8 mouse cellular contexts compared by ENCODE assay signal in the genomic region with DNA sequence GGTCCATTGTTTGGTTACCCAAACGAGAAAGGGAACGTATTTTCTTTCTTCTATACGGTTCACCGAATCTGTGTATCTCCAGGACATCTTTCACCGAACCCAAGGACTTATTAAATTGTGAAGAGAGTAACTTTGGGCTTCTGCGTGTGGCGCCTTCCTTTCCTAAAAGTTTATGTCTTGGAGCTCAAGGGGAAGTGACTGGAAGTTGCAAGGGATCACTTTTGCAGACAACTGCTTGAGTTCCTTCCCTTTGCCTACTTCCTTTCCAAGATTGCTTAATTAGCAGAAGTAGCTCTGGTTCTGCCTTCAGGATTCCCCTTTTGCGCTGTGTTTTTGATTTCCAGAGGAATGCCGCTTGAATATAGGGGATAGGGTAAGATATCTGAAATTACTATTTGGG. TPM values are rescaled to one million over a fixed set of nuclear protein-coding genes. Genes with fewer than 3 reads are reported as not detected.
DNase-seq lines count a peak whose midpoint lies in the region; ATAC-seq and TF ChIP-seq lines count a peak whose summit lies in the region.

No protein-coding gene starts in this region.

- peak overlapping the region; percentile 96 for H3K27ac ChIP-seq in gastrocnemius, adult 2 months
- H3K27ac ChIP-seq in forebrain, embryonic 11.5 days (ENCODE audit: low read depth, low read length): no peak overlapping the region
- H3K27ac ChIP-seq in intestine, postnatal 0 days (ENCODE audit: low read depth, low read length): peak overlapping the region; percentile 57; the same call in 1 of the 2 replicates

- intact Hi-C loops in gastrocnemius, adult 2 months (cut with DNase I): loop anchor here (2.0 to 10.0 kb wide), 3 partner anchors 40 to 284 kb away; a partner anchor contains a TSS

- H3K4me1 ChIP-seq in forebrain, embryonic 11.5 days (replicated peaks; ENCODE audit: control insufficient read depth, insufficient read depth, low read length): no peaks in the 10 kb centered on the region
- H3K4me1 ChIP-seq in intestine, postnatal 0 days (replicated peaks; ENCODE audit: control insufficient read depth, insufficient read depth, low read length): no peaks in the 10 kb centered on the region

- no peaks in the 10 kb centered on the region for H3K36me3 ChIP-seq in forebrain, embryonic 11.5 days (ENCODE audit: control insufficient read depth, insufficient read depth, low read length)
- no peaks in the 10 kb centered on the region for H3K36me3 ChIP-seq in intestine, postnatal 0 days (ENCODE audit: control insufficient read depth, insufficient read depth)

- ATAC-seq in forebrain, embryonic 11.5 days (replicated peaks; ENCODE audit: low FRiP score): no peak
- no peak for ATAC-seq in intestine, postnatal 0 days
- ATAC-seq in megakaryocyte progenitor cell, adult 5-6 weeks (replicated peaks; ENCODE audit: poor library complexity): 0 out of 2 replicates have a peak, but pooled peaks have one; percentile 8

- peak overlapping the region; percentile 100 for H3K4me3 ChIP-seq in gastrocnemius, adult 2 months
- H3K4me3 ChIP-seq in forebrain, embryonic 11.5 days (ENCODE audit: low read depth, low read length): peak overlapping the region; percentile 88
- peak overlapping the region; percentile 100 for H3K4me3 ChIP-seq in intestine, postnatal 0 days (ENCODE audit: low read depth, low read length)

- no peaks in the 10 kb centered on the region for H3K27me3 ChIP-seq in forebrain, embryonic 11.5 days (ENCODE audit: control insufficient read depth, insufficient read depth, low read length)
- no peaks in the 10 kb centered on the region for H3K27me3 ChIP-seq in intestine, postnatal 0 days (replicated peaks; ENCODE audit: control insufficient read depth, insufficient read depth, low read length)

- no peaks in the 10 kb centered on the region for H3K9me3 ChIP-seq in forebrain, embryonic 11.5 days (ENCODE audit: control insufficient read depth, low read length)
- H3K9me3 ChIP-seq in intestine, postnatal 0 days (ENCODE audit: control insufficient read depth): no peaks in the 10 kb centered on the region

- peak overlapping the region; percentile 70 for H3K4me2 ChIP-seq in forebrain, embryonic 11.5 days (ENCODE audit: low read depth, low read length, severe bottlenecking)
- H3K4me2 ChIP-seq in intestine, postnatal 0 days (replicated peaks; ENCODE audit: low read depth): peak overlapping the region; percentile 92

- TF ChIP-seq CTCF in gastrocnemius, adult 2 months (IDR thresholded peaks at IDR 0.05): no peak
- TF ChIP-seq CTCF in intestine, postnatal 0 days (IDR thresholded peaks at IDR 0.05; ENCODE audit: low read depth): no peak

- no peak for DNase-seq in gastrocnemius, adult 2 months
- no peak for DNase-seq in gastrocnemius, adult 8-10 months (ENCODE audit: low spot score in 2 of 2)
- no peak for DNase-seq in forebrain, embryonic 11.5 days (ENCODE audit: low spot score)
- DNase-seq in layer of hippocampus, adult 8-10 months (ENCODE audit: low spot score in 2 of 2): no peak
- no peak for DNase-seq in spleen, postnatal 4 days (ENCODE audit: low spot score in 2 of 2)
- no peak for DNase-seq in right cerebral cortex, postnatal 14 days

- WGBS in forebrain, embryonic 11.5 days: 16% methylated on average over 9 of the region's 9 CpGs
- 11% methylated on average over 9 of the region's 9 CpGs for WGBS in intestine, postnatal 0 days

- H3K9ac ChIP-seq in forebrain, embryonic 11.5 days (ENCODE audit: low read length): peak overlapping the region; percentile 79
- H3K9ac ChIP-seq in intestine, postnatal 0 days (ENCODE audit: low read depth, low read length): peak overlapping the region; percentile 73; the same call in 1 of the 2 replicates

RNA-seq across cellular contexts. Expression of a gene that starts 0.9 kb away (rescaled TPM):
- total RNA-seq in gastrocnemius, adult 2 months (2021): 1 to 10 TPM; 8.0 TPM
- 1 to 10 TPM; 5.9 to 6.4 (median 6.1) TPM for total RNA-seq in gastrocnemius, adult 8-10 months (2022)
- polyA plus RNA-seq in forebrain, embryonic 11.5 days (2014; fragmentation: Nextera tagmentation; extraction: Ambion mirVana): 16.7 and 17.9 TPM in 2 replicates
- polyA plus RNA-seq in intestine, postnatal 0 days (2015; fragmentation: Nextera tagmentation; extraction: Ambion mirVana): 1.4 and 1.6 TPM in 2 replicates
- 18.2 and 19.6 TPM in 2 replicates for total RNA-seq in megakaryocyte progenitor cell, adult 5-6 weeks (2015)
- 22.1 and 24.2 TPM in 2 replicates for total RNA-seq in megakaryocyte progenitor cell, adult 5-6 weeks (2017)
- total RNA-seq in layer of hippocampus, adult 8-10 months (2022): 10 to 100 TPM; 15.9 to 19.2 (median 17.7) TPM
